Mouse (Mus musculus) embryonic facial prominence, embryonic 14.5 days (tissue): Measurements from ENCODE around the gene 9930022D16Rik. TPM values are rescaled to one million over a fixed set of nuclear protein-coding genes. Genes with fewer than 3 reads are reported as not detected.

ENCODE experiments used
- microRNA-seq: library from miRNA; unstranded; fragments of <30 nt; microRNA quantifications from one replicate; pipeline ENCODE4, GENCODE M21; 2016; ENCODE audit warnings: borderline number of aligned reads
- polyA plus RNA-seq: library from polyadenylated mRNA; unstranded; fragments of >200 nt; fragmentation: Nextera tagmentation; extraction: Ambion mirVana; gene quantifications from 2 replicates; pipeline ENCODE4 v1.2.1, GENCODE M21; 2014

9930022D16Rik gene
- polyA plus RNA-seq, 1 experiment from 2014 or later, result 0.08 TPM

Small RNAs within 50 kb of the gene (microRNA-seq; reads per million reads assigned to microRNA genes)
- gene Gm25540, result not detected

Other genes starting within 250 kb of the 9930022D16Rik start
- gene Rgs9, start 115.8 kb upstream of the 9930022D16Rik start, polyA plus RNA-seq, result 1.4 and 1.8 TPM in 2 replicates
- 23.4 and 24.5 TPM in 2 replicates for gene Gna13, start 51.1 kb upstream of the 9930022D16Rik start, polyA plus RNA-seq
- 39.3 and 40.9 TPM in 2 replicates for gene Amz2, start 12.0 kb downstream of the 9930022D16Rik start, polyA plus RNA-seq
- 4.3 and 4.7 TPM in 2 replicates for gene Arsg, start 59.5 kb downstream of the 9930022D16Rik start, polyA plus RNA-seq
- 5.6 and 7.9 TPM in 2 replicates for gene Slc16a6, start 59.7 kb downstream of the 9930022D16Rik start, polyA plus RNA-seq
- gene Wipi1, start 198.1 kb downstream of the 9930022D16Rik start, polyA plus RNA-seq, result 36.1 and 37.8 TPM in 2 replicates
- gene Prkar1a, start 235.5 kb downstream of the 9930022D16Rik start, polyA plus RNA-seq, result 432 and 435 TPM in 2 replicates